In genomic region chr9:15741931-15742330, GRCm38 (mm10) we compare ENCODE assay signal across 16 mouse cellular contexts.
"Had no signal": no experiment of that assay in that cellular context is flagged by ENCODE, and none has a peak within 500 bp of the region (broad histone marks: within the 10 kb centered on the region; RNA-seq: fewer than 3 reads in every experiment).

No protein-coding gene starts in this region.

- DNase-seq: kidney, adult 2 months; kidney, postnatal 36 days; layer of hippocampus, adult 9-11 months; layer of hippocampus, postnatal 36 days; liver; liver, embryonic 13.5 days; liver, postnatal 0 days; lung, postnatal 36 days; right cerebral cortex, adult 18-20 months; thymus, postnatal 4 days had no signal

- H3K27me3 ChIP-seq: limb, embryonic 12.5 days; liver, embryonic 13.5 days; midbrain, embryonic 15.5 days; neural tube, embryonic 15.5 days had no signal

- H3K4me2 ChIP-seq: limb, embryonic 12.5 days; liver, embryonic 13.5 days; midbrain, embryonic 11.5 days; midbrain, embryonic 15.5 days; neural tube, embryonic 15.5 days had no signal

- H3K9ac ChIP-seq: limb, embryonic 12.5 days; liver, embryonic 13.5 days; liver, postnatal 0 days; midbrain, embryonic 15.5 days; neural tube, embryonic 15.5 days had no signal

- H3K27ac ChIP-seq: kidney, postnatal 0 days; liver, embryonic 13.5 days; midbrain, embryonic 15.5 days; neural tube, embryonic 15.5 days; stomach, postnatal 0 days had no signal

- ATAC-seq: liver, postnatal 0 days; midbrain, embryonic 15.5 days had no signal

- H3K4me1 ChIP-seq: liver, embryonic 13.5 days; midbrain, embryonic 15.5 days; neural tube, embryonic 15.5 days had no signal

- H3K9me3 ChIP-seq: limb, embryonic 12.5 days; liver, embryonic 13.5 days; midbrain, embryonic 15.5 days; neural tube, embryonic 15.5 days had no signal

- H3K4me3 ChIP-seq: limb, embryonic 12.5 days; liver, embryonic 13.5 days; midbrain, embryonic 15.5 days; neural tube, embryonic 15.5 days had no signal

- H3K36me3 ChIP-seq: liver, embryonic 13.5 days had no signal
